Mouse (Mus musculus) heart, postnatal 0 days (tissue): ENCODE measurements at regions not wholly inside any gene's neighbourhood (a gene's known extent, or its start where the extent isn't known, plus 50 kb on each side); places are given as distances from the start of the nearest gene placed in this dataset.

Experiments
- ATAC-seq: fragments of 200-750 bp; cut with Nextera tagmentation; 2 replicates; pipeline ENCODE4 v1.8.0; 2017; ENCODE audit warnings: low read depth, moderate number of reproducible peaks, moderate library complexity; ENCODE audit not compliant: insufficient read depth
- DNase-seq: peaks from one replicate; pipeline ENCODE4 v3.0.0-alpha.2; 2016; ENCODE audit warnings: low spot score
- H3K27ac ChIP-seq: fragments of 300-500 bp; sonication (generic); 2 replicates; pipeline ENCODE4 v1.5.1; 2014; ENCODE audit warnings: low read depth, mild to moderate bottlenecking
- H3K27me3 ChIP-seq: fragments of 300-500 bp; sonication (generic); 2 replicates; pipeline ENCODE4 v1.6.1; 2014; ENCODE audit warnings: low read length, mixed read lengths; ENCODE audit not compliant: control insufficient read depth, insufficient read depth
- H3K36me3 ChIP-seq: fragments of 300-500 bp; sonication (generic); replicated peaks from 2 replicates; pipeline ENCODE4 v1.6.1; 2014; ENCODE audit warnings: low read length, mixed read lengths; ENCODE audit not compliant: control insufficient read depth, insufficient read depth
- H3K4me1 ChIP-seq: fragments of 300-500 bp; sonication (generic); 2 replicates; pipeline ENCODE4 v1.6.1; 2014; ENCODE audit warnings: antibody characterized with exemption; ENCODE audit not compliant: control insufficient read depth, insufficient read depth
- H3K4me2 ChIP-seq: fragments of 300-500 bp; sonication (generic); 2 replicates; pipeline ENCODE4 v1.6.1; 2014; ENCODE audit warnings: low read depth, mild to moderate bottlenecking, low read length, moderate library complexity
- H3K4me3 ChIP-seq: fragments of 300-500 bp; sonication (generic); 2 replicates; pipeline ENCODE4 v1.5.1; 2014; ENCODE audit warnings: low read depth, low read length
- H3K9ac ChIP-seq: fragments of 300-500 bp; sonication (generic); replicated peaks from 2 replicates; pipeline ENCODE4 v1.6.1; 2014; ENCODE audit warnings: low read depth, low read length, mixed read lengths
- H3K9me3 ChIP-seq: fragments of 300-500 bp; sonication (generic); replicated peaks from 2 replicates; pipeline ENCODE4 v1.6.1; 2016; ENCODE audit warnings: low read length; ENCODE audit not compliant: control insufficient read depth
- CTCF ChIP-seq: IDR thresholded peaks from 2 replicates; pipeline ENCODE4 v1.5.1; 2016; ENCODE audit warnings: antibody characterized with exemption, control low read depth, low read depth
- EP300 ChIP-seq: IDR thresholded peaks from 2 replicates; pipeline ENCODE4 v1.6.1; 2016; ENCODE audit warnings: antibody characterized with exemption, low read depth
- WGBS: fragments of 180-500 bp; shearing (Covaris S2); extraction: QIAGEN DNeasy Blood & Tissue Kit; methylation state at CpG from one replicate; pipeline ENCODE4 v1.1.7; 2014; 5-methylcytosine and 5-hydroxymethylcytosine counted together

DNA sequence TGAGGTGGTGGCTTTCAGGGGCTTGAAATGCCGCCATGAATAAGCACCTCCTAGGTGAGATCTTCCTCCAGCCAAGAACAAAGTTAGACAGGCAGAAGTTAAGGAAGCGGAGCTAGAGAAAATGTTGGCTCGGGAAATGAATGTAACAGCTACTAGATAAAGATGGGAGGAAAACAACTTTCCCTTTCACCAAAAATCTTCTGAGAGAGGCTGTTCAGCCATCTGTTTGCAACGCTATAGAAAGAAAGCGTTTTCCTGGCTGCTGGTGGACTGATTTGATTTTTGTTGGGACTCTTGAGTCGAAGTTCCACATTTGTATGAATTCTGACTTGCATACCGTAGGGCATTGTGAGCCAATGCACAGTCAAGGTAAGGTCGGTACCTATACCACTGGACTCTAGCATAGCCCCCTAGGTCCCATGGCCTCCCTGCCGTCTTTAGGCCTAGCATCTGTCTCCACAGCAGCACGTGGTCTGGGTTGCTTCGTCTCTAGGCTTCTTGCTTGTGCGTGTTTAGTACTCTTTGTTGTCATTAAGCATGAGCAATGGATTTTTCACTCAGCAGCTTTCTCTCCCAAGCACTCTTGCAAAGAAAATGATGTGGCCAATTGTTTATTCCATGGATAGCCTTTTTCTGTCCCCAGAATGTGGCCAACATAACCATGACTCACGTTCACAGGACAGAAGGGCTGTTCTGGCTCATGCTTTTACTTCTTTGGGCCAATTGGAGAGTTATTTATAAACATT, 54.6 kb upstream of the Rbm24 start:
- H3K27ac ChIP-seq: no peak overlapping the region
- ATAC-seq (no peak), DNase-seq (no peak)
- H3K36me3 ChIP-seq: no peaks in the 10 kb centered on the region
- H3K4me1 ChIP-seq: no peaks in the 10 kb centered on the region
- TF ChIP-seq CTCF: no peak
- TF ChIP-seq EP300: no peak
- no peak overlapping the region for H3K4me2 ChIP-seq
- H3K4me3 ChIP-seq: no peak overlapping the region
- H3K9me3 ChIP-seq: no peaks in the 10 kb centered on the region
- no peak overlapping the region for H3K9ac ChIP-seq
- 82% methylated on average over 13 of the region's 13 CpGs for WGBS
- H3K27me3 ChIP-seq: no peaks in the 10 kb centered on the region

DNA sequence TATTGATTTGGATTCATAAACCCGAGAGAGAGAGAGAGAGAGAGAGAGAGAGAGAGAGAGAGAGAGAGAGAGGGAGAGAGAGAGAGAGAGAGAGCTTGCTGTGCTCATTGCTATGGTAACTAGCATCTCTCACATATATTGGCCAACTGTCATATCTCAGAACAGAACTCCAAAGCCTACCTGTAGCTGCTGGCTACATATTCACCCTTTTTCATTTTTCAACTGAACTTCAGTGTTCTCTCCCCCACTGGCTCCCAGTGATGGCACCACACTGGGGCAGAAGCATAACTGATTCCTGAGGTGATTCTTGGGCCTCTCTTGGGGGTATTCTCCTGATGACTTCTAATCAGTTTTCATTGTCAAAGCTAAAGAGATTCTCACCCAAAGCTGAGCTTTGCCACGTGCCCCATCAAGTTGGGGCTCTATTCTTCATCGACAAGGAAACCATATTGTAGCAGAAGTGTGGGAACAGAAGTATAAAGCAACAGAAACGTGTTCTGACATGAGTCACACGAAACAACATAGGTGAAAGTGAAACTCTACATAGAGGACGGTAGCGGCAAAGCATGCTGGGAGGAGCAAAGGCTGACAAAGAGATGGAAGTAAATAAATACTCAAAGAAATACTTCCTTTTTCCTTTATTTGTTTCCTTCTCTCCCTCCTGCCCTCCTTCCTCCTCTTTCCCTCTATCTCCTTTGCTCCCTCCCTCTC, 53.9 kb upstream of the Rbm24 start:
- Histone ChIP-seq H3K9me3 (no peaks in the 10 kb centered on the region), H3K9ac (no peak overlapping the region), H3K36me3 (no peaks in the 10 kb centered on the region), H3K4me1 (no peaks in the 10 kb centered on the region), H3K27ac (no peak overlapping the region), H3K4me3 (no peak overlapping the region), H3K4me2 (no peak overlapping the region), H3K27me3 (no peaks in the 10 kb centered on the region)
- 79% methylated on average over 7 of the region's 7 CpGs for WGBS
- DNase-seq: no peak
- TF ChIP-seq CTCF (no peak), EP300 (no peak)
- no peak for ATAC-seq

DNA sequence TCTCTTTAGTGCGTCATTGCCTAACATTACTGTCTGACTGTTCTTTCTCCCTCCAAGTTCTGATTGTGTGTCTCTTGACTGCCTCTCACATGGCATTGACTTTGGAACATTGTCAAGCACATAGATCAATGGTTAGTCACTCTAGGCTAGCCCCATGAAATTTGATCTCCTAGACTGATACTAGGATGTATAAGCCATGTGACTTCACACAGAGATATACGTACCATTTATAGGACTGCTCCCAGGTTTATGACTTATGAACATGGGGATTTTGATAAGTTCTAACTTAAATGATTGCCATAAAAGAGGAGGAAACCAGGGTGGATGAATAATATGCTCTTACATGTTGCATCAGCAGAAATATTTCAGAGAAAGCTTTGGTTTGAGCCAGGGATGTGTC, 52.9 kb upstream of the Rbm24 start:
- Histone ChIP-seq H3K9ac (no peak overlapping the region), H3K4me3 (no peak overlapping the region), H3K36me3 (no peaks in the 10 kb centered on the region), H3K4me2 (no peak overlapping the region), H3K27me3 (no peaks in the 10 kb centered on the region), H3K4me1 (no peaks in the 10 kb centered on the region), H3K27ac (no peak overlapping the region), H3K9me3 (no peaks in the 10 kb centered on the region)
- 85% methylated on average over 2 of the region's 2 CpGs for WGBS
- DNase-seq: no peak
- no peak for TF ChIP-seq EP300
- TF ChIP-seq CTCF: no peak
- no peak for ATAC-seq
